18 mouse cellular contexts compared by ENCODE assay signal in genomic region chr7:111637866-111638448, GRCm38 (mm10).
A peak's percentile ranks its signal among the peaks of the same experiment; 100 is the strongest.
DNase-seq lines count a peak whose midpoint lies in the region; ATAC-seq and TF ChIP-seq lines count a peak whose summit lies in the region.
"Had no signal": no experiment of that assay in that cellular context is flagged by ENCODE, and none has a peak within 500 bp of the region (broad histone marks: within the 10 kb centered on the region; RNA-seq: fewer than 3 reads in every experiment).

No protein-coding gene starts in this region.

- TF ChIP-seq POLR2A in brain, embryonic 14.5 days (IDR thresholded peaks at IDR 0.05; ENCODE audit: borderline replicate concordance, extremely low read depth, insufficient read depth, insufficient read length, poor library complexity, severe bottlenecking): no peak

- H3K9ac ChIP-seq in forebrain, embryonic 16.5 days (replicated peaks; ENCODE audit: low read depth, low read length): no peak overlapping the region
- no peak overlapping the region for H3K9ac ChIP-seq in forebrain, embryonic 12.5 days
- no peak overlapping the region for H3K9ac ChIP-seq in kidney, postnatal 0 days (ENCODE audit: low read depth, low read length)
- no peak overlapping the region for H3K9ac ChIP-seq in kidney, embryonic 16.5 days (replicated peaks; ENCODE audit: low read length)
- H3K9ac ChIP-seq: forebrain, postnatal 0 days; heart, embryonic 12.5 days; hindbrain, embryonic 14.5 days had no signal

- H3K36me3 ChIP-seq in forebrain, embryonic 16.5 days (ENCODE audit: control insufficient read depth, insufficient read depth): no peaks in the 10 kb centered on the region
- no peaks in the 10 kb centered on the region for H3K36me3 ChIP-seq in forebrain, embryonic 12.5 days (replicated peaks)
- H3K36me3 ChIP-seq in kidney, postnatal 0 days (ENCODE audit: insufficient read depth, low read length): no peaks in the 10 kb centered on the region
- H3K36me3 ChIP-seq in kidney, embryonic 16.5 days (ENCODE audit: insufficient read depth, low read length): no peaks in the 10 kb centered on the region
- H3K36me3 ChIP-seq: embryonic facial prominence, embryonic 10.5 days; heart, embryonic 12.5 days had no signal

- H3K4me3 ChIP-seq in forebrain, embryonic 16.5 days (replicated peaks; ENCODE audit: low read length): no peak overlapping the region
- H3K4me3 ChIP-seq in forebrain, embryonic 12.5 days (replicated peaks): no peak overlapping the region
- no peak overlapping the region for H3K4me3 ChIP-seq in kidney, postnatal 0 days (replicated peaks; ENCODE audit: low read depth, low read length)
- no peak overlapping the region for H3K4me3 ChIP-seq in kidney, embryonic 16.5 days (ENCODE audit: low read length)
- H3K4me3 ChIP-seq: embryonic facial prominence, embryonic 10.5 days; gastrocnemius, adult 2 months; heart, embryonic 12.5 days had no signal

- H3K4me2 ChIP-seq in forebrain, embryonic 16.5 days (ENCODE audit: low read length): no peak overlapping the region
- no peak overlapping the region for H3K4me2 ChIP-seq in forebrain, embryonic 12.5 days
- H3K4me2 ChIP-seq in kidney, postnatal 0 days (ENCODE audit: low read length): no peak overlapping the region
- H3K4me2 ChIP-seq in kidney, embryonic 16.5 days (replicated peaks; ENCODE audit: low read depth, low read length): no peak overlapping the region
- H3K4me2 ChIP-seq: heart, embryonic 12.5 days; hindbrain, embryonic 14.5 days had no signal

- 68% methylated on average over 2 of the region's 2 CpGs for WGBS in forebrain, embryonic 16.5 days
- WGBS in forebrain, embryonic 12.5 days: 81% methylated on average over 2 of the region's 2 CpGs
- WGBS in kidney, postnatal 0 days: 66% methylated on average over 2 of the region's 2 CpGs
- WGBS in kidney, embryonic 16.5 days: 45% methylated on average over 2 of the region's 2 CpGs

- peak; percentile 5 for DNase-seq in kidney, postnatal 0 days (ENCODE audit: low spot score)
- peak; percentile 52 for DNase-seq in brain, embryonic 14.5 days (ENCODE audit: low read depth)
- DNase-seq in hindlimb bud, embryonic 11.5 days (ENCODE audit: extremely low spot score, low read depth, low spot score): peak; percentile 47
- no peak for DNase-seq in thymus, postnatal 4 days
- DNase-seq: adrenal gland, postnatal 25 days; cerebellum, adult 8-10 months; cerebellum, postnatal 25 days; forebrain, postnatal 0 days; gastrocnemius, adult 2 months; gastrocnemius, postnatal 25 days; heart, postnatal 4 days; kidney, adult 11 months had no signal

- peak; percentile 59; the same call in 1 of the 2 replicates for ATAC-seq in forebrain, embryonic 16.5 days
- ATAC-seq in forebrain, embryonic 12.5 days (ENCODE audit: low FRiP score): no peak
- no peak for ATAC-seq in kidney, postnatal 0 days (replicated peaks; ENCODE audit: low FRiP score, low read depth)
- no peak for ATAC-seq in kidney, embryonic 16.5 days (ENCODE audit: low FRiP score, low TSS enrichment)
- ATAC-seq: forebrain, postnatal 0 days had no signal

- TF ChIP-seq CTCF in kidney, postnatal 0 days (IDR thresholded peaks at IDR 0.05; ENCODE audit: low read depth): no peak
- no peak for TF ChIP-seq CTCF in brain, embryonic 14.5 days (IDR thresholded peaks at IDR 0.05; ENCODE audit: borderline replicate concordance, extremely low read depth, insufficient read depth, insufficient read length)

- 0 out of 2 replicates have a peak, but pooled peaks cover 3% of the 10 kb centered on the region for H3K4me1 ChIP-seq in forebrain, embryonic 16.5 days (replicated peaks; ENCODE audit: control insufficient read depth, insufficient read depth, low read length)
- H3K4me1 ChIP-seq in forebrain, embryonic 12.5 days: no peaks in the 10 kb centered on the region
- 0 out of 2 replicates have a peak, but pooled peaks cover 7% of the 10 kb centered on the region for H3K4me1 ChIP-seq in kidney, postnatal 0 days (replicated peaks; ENCODE audit: insufficient read depth, low read length)
- peaks cover 4% of the 10 kb centered on the region; the same call in 1 of the 2 replicates for H3K4me1 ChIP-seq in kidney, embryonic 16.5 days (ENCODE audit: insufficient read depth, low read length)
- H3K4me1 ChIP-seq: embryonic facial prominence, embryonic 10.5 days had no signal

- no peak overlapping the region for H3K27ac ChIP-seq in forebrain, embryonic 16.5 days (ENCODE audit: low read length)
- H3K27ac ChIP-seq in forebrain, embryonic 12.5 days: no peak overlapping the region
- H3K27ac ChIP-seq in kidney, postnatal 0 days: no peak overlapping the region
- H3K27ac ChIP-seq in kidney, embryonic 16.5 days (ENCODE audit: low read length): no peak overlapping the region
- H3K27ac ChIP-seq: embryonic facial prominence, embryonic 10.5 days; gastrocnemius, adult 2 months; hindbrain, embryonic 14.5 days had no signal

- H3K9me3 ChIP-seq in forebrain, embryonic 16.5 days (ENCODE audit: control insufficient read depth, low read length): no peaks in the 10 kb centered on the region
- no peaks in the 10 kb centered on the region for H3K9me3 ChIP-seq in forebrain, embryonic 12.5 days
- H3K9me3 ChIP-seq in kidney, postnatal 0 days (replicated peaks; ENCODE audit: low read length): no peaks in the 10 kb centered on the region
- H3K9me3 ChIP-seq in kidney, embryonic 16.5 days (ENCODE audit: low read length): no peaks in the 10 kb centered on the region
- H3K9me3 ChIP-seq: embryonic facial prominence, embryonic 10.5 days; heart, embryonic 12.5 days had no signal

- H3K27me3 ChIP-seq in forebrain, embryonic 16.5 days (replicated peaks; ENCODE audit: control insufficient read depth, insufficient read depth, low read length): no peaks in the 10 kb centered on the region
- no peaks in the 10 kb centered on the region for H3K27me3 ChIP-seq in forebrain, embryonic 12.5 days
- no peaks in the 10 kb centered on the region for H3K27me3 ChIP-seq in kidney, postnatal 0 days (ENCODE audit: insufficient read depth, low read length)
- H3K27me3 ChIP-seq in kidney, embryonic 16.5 days (ENCODE audit: insufficient read depth, low read length): no peaks in the 10 kb centered on the region
- H3K27me3 ChIP-seq: heart, embryonic 12.5 days had no signal
